Mouse (Mus musculus) left cerebral cortex, postnatal 14 days (tissue): Measurements from ENCODE around the gene Abca17. TPM values are rescaled to one million over a fixed set of nuclear protein-coding genes. Genes with fewer than 3 reads are reported as not detected.
A peak's percentile ranks its signal among the peaks of the same experiment; 100 is the strongest.

Experiments used
- DNase-seq, 2 experiments: peaks; one replicate each; pipeline ENCODE4 v3.0.0; 2021 to 2022; ENCODE audit warnings: low spot score in 2 of 2, mixed read lengths in 1 of 2
- intact Hi-C: fragments of 180-260 bp; cut with DNase I; formaldehyde crosslinking; loops from one replicate; pipeline ENCODE4 v1.15.1; 2025
- total RNA-seq, 2 experiments: library from RNA; stranded (reverse); gene quantifications; 2 replicates each; pipeline ENCODE4 v1.2.3; 2021

Gene Abca17
- total RNA-seq, 2 experiments from 2014 or later: 0.77 to 1.3 TPM

DNA sequence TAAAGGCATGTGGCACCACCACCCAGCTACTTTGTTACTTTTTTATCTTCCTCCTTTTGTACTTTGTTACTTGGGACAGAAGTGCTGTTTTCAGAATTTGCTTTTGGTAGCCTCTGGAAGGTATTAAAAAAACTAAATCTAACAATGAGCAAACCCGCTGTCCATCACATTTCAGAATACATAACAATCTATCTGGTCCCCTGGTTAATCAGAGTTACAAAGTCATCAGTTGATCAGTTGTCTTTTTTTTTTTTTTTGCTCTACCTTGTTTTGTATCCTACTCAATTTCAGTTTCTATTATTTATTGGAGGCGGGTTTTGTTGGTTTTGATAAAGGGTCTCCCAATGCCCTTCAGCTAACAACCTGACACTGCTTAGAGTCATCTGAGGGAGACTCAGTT, 98.5 kb downstream of the Abca17 start:
- intact Hi-C loops: no loop called here
- no peak for DNase-seq

DNA sequence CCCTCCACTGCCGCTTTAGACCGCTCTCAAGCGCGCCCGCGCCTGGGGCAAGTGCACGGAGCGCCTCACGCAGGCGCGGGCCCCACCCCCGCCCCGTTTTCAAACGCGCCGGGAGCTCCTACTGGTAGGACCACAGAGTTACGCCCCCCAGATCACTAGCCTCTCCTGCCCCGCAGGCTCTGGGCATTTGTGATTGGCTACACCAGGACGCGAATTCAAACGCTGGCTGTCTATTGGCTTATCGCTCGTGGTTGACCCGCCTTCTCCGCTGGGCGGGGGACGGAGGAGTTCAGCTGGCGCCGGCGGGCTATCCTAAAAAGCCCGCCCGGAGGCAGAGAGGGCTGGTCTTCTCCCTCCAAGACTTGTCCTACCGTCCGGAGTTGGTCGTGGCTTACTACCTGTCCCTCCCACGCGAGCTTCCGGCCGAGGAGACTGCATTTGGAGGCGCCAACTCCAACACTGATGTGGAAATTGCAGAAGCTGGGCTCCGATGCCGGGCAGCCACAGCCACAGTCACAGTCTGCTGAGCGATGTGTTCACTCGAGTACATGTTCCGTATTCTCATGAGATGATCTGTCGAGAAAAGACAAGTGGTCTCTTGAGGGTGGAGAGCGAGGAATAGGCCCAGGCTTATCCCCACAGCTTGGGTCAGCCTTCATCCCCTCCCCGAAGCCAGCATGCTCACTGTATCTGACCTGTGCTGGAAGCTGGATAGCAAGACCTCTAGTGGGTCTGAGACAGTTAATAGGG, 99.4 kb downstream of the Abca17 start, which contains the start of gene Ccnf:
Gene Ccnf (minus strand): TSS at position 165 of the 750 bp plus-strand sequence.
- intact Hi-C loops: no loop called here
- peak; percentile 97 to 98 for DNase-seq

DNA sequence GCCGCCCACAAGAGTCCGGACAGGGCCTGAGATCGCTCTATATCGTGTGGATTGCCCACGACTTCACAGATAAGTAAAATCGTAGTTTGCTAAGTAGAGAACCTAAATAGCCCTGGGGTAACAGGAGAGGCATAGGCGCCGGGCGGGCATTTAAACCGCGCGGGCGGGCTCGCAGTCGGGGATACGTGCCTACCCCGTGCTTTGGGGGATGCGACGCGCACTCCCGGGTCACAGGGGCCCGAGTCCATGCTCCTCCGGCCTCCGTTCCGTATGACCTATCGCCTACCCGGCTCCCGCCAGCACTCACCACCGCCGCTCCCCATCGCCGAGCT, 99.9 kb downstream of the Abca17 start:
- no peak for DNase-seq
- intact Hi-C loops: no loop called here

DNA sequence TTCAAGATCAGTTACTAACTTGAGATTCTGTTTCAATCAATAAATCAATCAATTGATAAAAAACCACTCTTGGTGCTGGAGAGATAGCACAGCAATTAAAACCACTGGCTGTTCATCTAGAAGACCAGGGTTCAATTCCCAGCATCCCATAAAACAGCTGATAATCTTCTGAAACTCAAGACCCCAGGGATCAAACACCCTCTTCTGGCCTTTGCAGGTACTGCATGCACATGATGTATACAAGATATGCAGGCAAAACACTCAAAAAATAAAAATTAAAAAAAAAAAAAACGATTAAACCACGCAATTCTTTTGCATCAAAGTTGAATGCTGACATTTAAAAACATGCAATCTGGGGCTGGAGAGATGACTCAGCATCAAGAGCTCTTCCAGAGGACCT, 102.2 kb downstream of the Abca17 start:
- intact Hi-C loops: no loop called here
- no peak for DNase-seq

DNA sequence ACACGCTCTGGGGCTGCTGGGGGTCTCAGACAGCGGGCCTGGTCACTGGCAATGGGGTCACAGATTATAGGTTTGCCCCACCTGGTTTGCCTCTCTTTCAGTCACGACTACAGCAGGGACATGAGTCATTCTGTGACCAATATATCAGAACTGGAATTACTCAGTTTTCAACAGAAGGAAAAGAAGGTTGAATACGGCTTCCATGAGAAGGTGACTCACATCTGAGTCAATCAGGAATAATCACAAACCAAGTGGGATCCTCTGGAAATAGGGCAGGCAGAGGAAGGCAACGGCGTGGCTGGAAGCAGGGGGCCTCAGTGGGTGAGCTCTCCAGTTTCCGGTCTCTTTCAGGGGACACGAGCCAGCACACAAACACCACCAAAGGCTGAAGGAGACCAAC, 106.8 kb downstream of the Abca17 start:
- no peak for DNase-seq
- intact Hi-C loops: no loop called here

DNA sequence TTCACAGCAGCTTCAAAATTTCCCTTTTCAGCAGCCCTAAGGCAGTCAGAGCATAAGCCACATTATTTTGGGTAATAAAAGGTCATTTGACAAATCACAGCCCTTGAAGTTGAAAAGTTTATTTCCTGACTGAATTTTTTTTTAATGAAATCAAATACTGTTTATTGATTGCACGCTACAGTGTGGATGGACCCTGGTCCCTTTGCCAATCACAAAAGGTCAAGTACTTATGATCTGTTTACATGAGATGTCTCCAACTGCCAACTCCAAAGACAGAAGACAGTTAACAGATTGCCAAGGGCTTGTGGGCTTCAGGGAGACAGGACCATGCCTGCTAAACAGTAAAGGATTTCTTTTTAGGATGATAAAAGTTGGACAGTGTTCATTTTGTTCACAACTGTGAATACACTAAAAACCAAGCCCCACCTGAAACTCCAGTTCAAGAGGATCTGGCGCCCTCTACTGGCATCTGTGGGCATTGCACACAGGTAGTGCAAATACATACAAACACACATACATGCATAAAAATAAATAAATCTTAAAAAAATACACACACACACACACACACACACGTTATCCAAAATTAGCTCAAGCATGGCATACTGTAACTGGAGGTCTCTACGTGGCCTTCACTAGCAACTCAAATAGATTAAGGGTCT, 107.4 kb downstream of the Abca17 start:
- DNase-seq: peak; percentile 39 to 62
- intact Hi-C loops: no loop called here

DNA sequence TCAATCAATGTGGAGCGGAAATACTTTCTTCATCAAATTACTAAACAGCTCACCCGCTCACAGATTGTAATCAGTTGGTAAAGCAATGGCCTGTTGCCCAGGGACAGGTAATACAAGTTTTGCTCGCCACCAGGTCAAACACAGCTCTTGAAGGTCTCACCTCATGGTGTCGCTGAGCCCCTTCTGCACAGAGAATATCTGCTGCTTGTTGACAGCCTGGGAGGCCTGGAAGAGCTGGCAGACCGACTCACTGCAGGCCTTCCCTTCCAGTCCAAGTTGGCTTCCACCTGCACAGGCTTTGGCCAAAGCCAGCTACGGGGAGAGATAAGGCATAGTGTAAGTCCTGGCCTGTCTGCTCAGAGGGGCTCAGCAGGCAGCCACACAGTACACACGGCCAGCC, 113.9 kb downstream of the Abca17 start:
- DNase-seq: no peak
- intact Hi-C loops: no loop called here

DNA sequence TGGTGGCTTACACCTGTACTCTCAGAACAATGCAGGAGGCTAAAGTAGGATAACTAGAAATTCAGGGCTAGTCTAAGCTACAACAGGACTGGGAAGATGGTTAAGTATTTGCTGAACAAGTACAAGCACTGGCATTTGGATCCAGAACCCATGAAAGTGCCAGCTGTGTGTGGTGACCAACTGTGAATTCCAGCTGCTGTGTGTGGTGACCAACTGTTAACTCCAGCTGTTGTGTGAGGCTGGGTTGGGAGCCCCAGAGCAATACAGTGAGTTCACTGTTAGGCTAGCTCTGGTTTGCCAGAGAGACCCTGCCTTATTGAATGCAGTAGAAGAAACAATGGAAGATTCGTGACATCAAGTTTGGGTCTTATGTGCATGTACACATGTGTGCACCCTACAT, 114.4 kb downstream of the Abca17 start:
- no peak for DNase-seq
- intact Hi-C loops: no loop called here

DNA sequence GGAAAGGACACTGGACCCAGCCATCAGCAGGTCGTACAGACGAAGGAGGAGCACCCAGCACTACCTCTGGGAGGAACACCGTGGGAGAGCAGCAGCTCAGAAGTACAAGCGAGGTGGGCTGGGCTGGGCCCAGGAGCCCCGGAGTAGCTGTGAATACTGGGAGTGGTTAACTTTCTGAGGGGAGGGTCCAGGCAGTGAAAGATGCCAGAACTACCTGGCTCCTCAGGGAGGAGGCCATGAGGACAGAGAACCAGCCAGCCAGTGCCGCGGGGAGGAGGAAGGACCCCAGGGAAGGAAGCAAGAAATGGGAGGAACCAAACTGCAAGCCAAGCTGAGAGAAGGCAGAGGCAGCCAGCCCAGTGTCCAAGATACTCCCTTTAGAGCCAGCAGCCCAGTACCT, 122.9 kb downstream of the Abca17 start:
- intact Hi-C loops: no loop called here
- no peak for DNase-seq

DNA sequence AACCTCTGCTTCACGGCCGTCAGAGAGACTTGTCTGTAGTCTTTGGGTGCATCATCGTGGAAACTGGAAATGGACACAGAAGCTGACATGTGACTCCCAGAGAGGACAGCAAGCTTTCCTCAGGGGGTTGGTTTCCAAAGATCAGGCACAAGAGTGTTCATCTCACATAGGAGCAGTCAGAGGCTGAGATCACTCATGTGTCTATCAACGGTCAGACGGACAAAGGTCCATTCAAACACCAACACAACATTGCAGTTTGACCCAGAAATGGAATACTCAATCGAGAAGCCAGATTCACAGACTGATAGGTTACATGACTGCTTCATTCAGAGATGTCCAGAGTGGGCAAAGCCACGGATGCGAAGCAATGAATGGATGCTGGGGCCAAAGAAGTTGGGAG, 124.1 kb downstream of the Abca17 start:
- intact Hi-C loops: no loop called here
- DNase-seq: no peak

DNA sequence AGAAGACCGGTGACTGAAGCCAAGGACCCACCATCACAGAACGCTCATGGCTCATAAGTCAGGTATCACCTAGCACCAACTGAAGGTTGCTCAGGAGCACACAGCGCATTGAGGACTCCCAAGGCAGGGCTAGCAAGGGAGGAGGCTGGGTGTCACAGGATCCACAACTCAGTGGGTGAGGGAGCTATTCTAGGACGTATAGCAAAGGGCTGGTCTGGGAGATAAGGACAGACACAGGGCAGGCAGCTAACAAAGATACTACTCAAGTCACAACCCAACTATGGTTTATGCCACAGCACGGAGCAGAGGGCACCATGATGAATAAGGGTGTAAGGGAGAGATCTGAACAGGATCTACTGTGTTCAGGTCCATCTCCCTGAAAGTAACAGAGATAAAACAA, 125.0 kb downstream of the Abca17 start:
- intact Hi-C loops: no loop called here

DNA sequence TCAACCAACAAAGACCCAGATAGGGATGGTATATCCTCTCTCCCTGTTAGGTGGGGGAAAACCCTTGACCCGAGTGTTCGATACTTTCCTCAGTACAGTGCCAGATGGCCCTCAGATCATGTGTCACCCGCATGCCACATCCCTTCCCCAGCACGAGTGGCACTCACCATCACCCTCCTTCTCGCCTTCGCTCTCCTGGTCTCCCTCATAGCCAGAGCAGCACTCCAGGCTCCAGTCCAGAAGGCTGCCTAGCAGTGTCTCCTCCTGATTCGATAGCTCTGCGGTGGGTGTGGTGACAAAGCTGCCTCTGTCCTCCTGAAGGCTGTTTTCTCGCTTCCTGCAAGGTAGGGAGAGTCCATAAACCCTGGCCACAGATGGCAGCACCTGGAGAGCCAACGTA, 126.1 kb downstream of the Abca17 start:
- no peak for DNase-seq
- intact Hi-C loops: loop anchor here (5.0 kb wide), 1 partner anchor 128 kb away; the partner anchor contains the start of genes Abca17 and Abca3

More for the DNA sequence above, 125.0 kb downstream of the Abca17 start:
- DNase-seq: no peak

DNA sequence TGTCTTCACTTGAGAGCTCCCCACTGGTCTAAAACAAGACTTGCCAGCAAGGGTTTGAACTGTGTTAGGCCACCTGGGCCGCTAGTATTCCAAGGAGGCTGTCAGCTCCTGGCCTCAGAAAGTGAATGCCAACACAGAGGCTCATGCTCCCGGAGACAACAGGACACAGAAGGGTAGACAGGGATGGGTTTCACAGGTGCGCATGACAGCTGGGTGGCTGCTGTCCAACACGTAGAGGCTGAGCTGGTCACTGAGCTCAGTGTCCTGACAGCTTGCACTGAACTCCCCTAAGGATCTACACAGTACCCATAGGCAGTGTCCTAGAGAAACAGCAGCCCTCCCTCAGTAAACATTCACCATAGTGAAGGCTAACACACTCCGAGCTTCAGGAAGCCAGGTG, 127.4 kb downstream of the Abca17 start:
- intact Hi-C loops: loop anchor here (5.0 kb wide), 1 partner anchor 129 kb away; the partner anchor contains the start of genes Abca17 and Abca3
- DNase-seq: no peak

DNA sequence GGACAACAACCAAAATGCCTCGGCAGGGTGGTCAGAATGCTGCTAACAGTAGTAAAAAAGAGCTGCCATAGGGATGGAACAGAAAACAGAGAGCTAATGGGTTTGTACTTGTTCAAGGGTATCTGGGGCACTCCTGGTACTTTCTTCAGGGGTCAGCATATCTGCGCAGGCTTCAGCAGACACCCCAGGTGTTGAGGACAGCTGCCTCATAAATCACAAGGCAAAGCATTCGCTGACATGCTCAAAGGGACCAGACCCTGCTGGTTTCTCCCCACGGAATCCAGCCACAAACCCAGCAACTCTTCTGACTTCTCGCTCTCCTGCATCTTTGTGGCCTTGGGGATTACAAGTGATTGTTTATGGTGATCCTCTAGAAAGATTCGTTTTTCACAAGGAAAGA, 128.2 kb downstream of the Abca17 start:
- no peak for DNase-seq
- intact Hi-C loops: loop anchor here (5.0 kb wide), 1 partner anchor 130 kb away; the partner anchor contains the start of genes Abca17 and Abca3

DNA sequence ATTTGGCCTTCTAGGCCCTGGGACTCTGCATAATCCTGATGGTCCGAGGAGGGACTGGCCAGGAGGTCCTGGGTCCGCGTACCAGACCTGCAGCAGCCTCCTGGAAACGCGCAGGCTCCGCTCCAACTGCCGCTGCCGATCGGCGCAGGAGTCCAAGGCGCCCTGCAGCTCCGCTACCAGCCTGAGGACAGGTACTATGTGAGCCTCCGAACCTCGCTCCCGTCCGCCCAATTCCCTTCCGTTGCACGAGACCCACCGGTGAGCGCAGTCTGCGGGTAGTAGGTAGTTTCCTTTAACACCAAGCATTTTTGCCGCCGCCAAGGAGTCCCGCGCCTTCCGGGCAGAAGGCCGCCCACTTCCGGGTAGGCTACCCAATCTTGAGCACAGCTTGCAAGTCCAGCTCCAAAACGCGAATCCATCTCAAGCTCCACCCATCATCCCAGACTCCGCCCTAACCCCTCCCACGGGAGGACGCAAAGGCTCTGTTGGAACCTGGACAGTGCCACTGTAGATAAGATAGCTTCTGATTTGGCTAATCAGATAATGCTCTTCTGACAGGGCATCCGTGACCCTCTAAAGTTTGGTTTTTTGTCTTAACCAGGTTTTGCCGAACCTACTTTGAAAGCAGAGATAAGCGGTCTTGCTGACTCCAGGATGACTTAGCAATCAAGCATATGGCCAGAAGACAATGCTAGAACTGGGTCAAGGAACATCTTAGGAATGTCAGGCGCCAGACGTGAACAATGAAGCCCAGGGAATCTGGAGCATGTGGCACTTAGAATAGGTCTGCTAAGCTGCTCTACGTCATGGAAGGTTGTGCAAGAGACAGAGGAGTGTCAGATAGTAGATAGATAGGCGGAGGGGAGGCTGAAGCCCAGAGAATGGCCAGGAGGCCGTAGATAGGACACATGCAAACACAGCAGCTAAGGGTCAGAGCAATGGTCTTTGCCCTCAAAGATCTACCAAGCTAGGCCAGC, 130.1 kb downstream of the Abca17 start, which contains the start of gene Tedc2:
Gene Tedc2 (minus strand): TSS at position 417 of the 977 bp plus-strand sequence.
- DNase-seq: peak; percentile 92 to 94
- intact Hi-C loops: loop anchor here (5.0 kb wide), 1 partner anchor 132 kb away; the partner anchor contains the start of genes Abca17 and Abca3

DNA sequence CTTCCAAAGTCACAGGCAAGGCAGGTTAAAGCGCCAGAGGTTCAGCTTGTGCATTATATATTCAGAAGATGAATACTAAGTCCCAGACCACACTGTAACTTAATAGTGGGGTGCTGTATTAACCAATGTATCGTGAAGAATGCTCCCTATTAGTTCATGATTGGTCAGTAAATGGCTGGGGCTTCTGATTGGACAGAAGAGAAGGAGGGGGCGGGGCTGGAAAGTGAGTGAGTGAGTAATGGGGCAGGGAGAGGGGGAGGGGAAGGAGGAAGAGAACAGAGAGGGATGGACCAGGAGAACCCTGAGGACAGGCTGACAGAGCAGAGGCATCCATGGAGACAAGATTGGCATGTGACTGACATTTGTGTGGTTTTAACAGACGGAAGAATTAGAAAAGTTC, 134.0 kb downstream of the Abca17 start:
- DNase-seq: no peak
- intact Hi-C loops: no loop called here
